Mouse (Mus musculus) megakaryocyte, embryonic 14.5 days (primary cell): ENCODE data around the gene Tgfbr2.

Experiments
- FLI1 ChIP-seq: IDR thresholded peaks from 2 replicates; pipeline ENCODE4 v1.6.1; 2012; ENCODE audit warnings: low read length, inconsistent platforms, mixed read lengths
- GATA1 ChIP-seq: IDR thresholded peaks from 3 replicates; pipeline ENCODE4 v1.6.1; 2012; ENCODE audit warnings: mixed read lengths, low read length, inconsistent platforms, borderline replicate concordance

DNA sequence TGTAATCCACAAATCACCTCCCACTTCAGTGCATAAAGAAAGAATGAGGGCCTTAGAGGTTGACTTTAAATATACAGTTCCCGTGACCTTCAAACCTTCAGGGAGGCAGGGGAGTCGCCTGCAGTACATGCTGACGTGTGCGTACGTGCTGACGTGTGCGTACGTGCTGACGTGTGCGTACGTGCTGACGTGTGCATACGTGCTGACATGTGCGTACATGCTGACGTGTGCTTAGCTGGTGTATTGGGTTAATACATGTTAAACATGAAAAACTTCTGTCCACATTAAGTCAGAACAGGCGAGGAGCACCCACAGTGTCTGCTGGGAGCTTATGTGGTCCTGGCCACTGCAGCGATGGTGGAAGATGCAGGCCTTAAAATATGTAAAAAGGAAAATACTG is 110.4 kb downstream of the Tgfbr2 start:
- TF ChIP-seq GATA1 (no peak), FLI1 (no peak)
